Mouse (Mus musculus): ENCODE measurements around the gene Tspyl4. TPM values are rescaled to one million over a fixed set of nuclear protein-coding genes. Genes with fewer than 3 reads are reported as not detected.

Gene Tspyl4
- total RNA-seq, 2 experiments from 2014 or later, result 378 TPM

GRCm38 (mm10) chr10:34317217-34317606 is 20.0 kb downstream of the Tspyl4 start:
- DNase-seq (ENCODE audit: low spot score in 2 of 2), result no peak

- DNase-seq (ENCODE audit: low spot score in 2 of 2), result peak in 1 of 2 experiments; percentile 60
Measured at GRCm38 (mm10) chr10:34320809-34321208, 23.6 kb downstream of the Tspyl4 start.

GRCm38 (mm10) chr10:34326701-34327100 is 29.5 kb downstream of the Tspyl4 start:
- DNase-seq (ENCODE audit: low spot score in 2 of 2), result peak in 1 of 2 experiments; percentile 35

GRCm38 (mm10) chr10:34327144-34327543 is 29.9 kb downstream of the Tspyl4 start:
- no peak for DNase-seq (ENCODE audit: low spot score in 2 of 2)

- peak; percentile 29 to 70 for DNase-seq (ENCODE audit: low spot score in 2 of 2)
Measured at GRCm38 (mm10) chr10:34328310-34328709, 31.1 kb downstream of the Tspyl4 start.

GRCm38 (mm10) chr10:34341014-34341413 is 43.8 kb downstream of the Tspyl4 start:
- DNase-seq (ENCODE audit: low spot score in 2 of 2), result no peak

- DNase-seq (ENCODE audit: low spot score in 2 of 2), result no peak
Measured at GRCm38 (mm10) chr10:34341886-34342285, 44.6 kb downstream of the Tspyl4 start.

Other genes starting within 250 kb of the Tspyl4 start
- 1 to 10 TPM; 4.0 to 4.1 TPM for gene Calhm5, start 200.9 kb upstream of the Tspyl4 start, total RNA-seq (2021)
- gene Calhm6, start 169.5 kb upstream of the Tspyl4 start, total RNA-seq (2021), result not detected
- 1 to 10 TPM; 4.9 to 5.6 TPM for gene Dse, start 89.7 kb upstream of the Tspyl4 start, total RNA-seq (2021)
- gene Tspyl1, start 15.3 kb upstream of the Tspyl4 start, total RNA-seq (2021), result 100 to 1,000 TPM; 177 to 179 TPM
- under 1 TPM in 1 of 2 experiments, not detected in 1; 0.10 TPM for gene Col10a1, start 92.5 kb downstream of the Tspyl4 start, total RNA-seq (2021)
- 1 to 10 TPM; 2.8 to 3.7 TPM for gene Nt5dc1, start 121.1 kb downstream of the Tspyl4 start, total RNA-seq (2021)
- gene Frk, start 186.0 kb downstream of the Tspyl4 start, total RNA-seq (2021), result under 1 TPM; 0.18 to 0.54 TPM